Comparison of ENCODE assay signal across 21 mouse cellular contexts in genomic region chrX:7456851-7457250, GRCm38 (mm10).
"Had no signal": no experiment of that assay in that cellular context is flagged by ENCODE, and none has a peak within 500 bp of the region (broad histone marks: within the 10 kb centered on the region; RNA-seq: fewer than 3 reads in every experiment).

No protein-coding gene starts in this region.

- H3K4me1 ChIP-seq: lung, embryonic 15.5 days; midbrain, embryonic 10.5 days; midbrain, embryonic 12.5 days; neural tube, embryonic 13.5 days; neural tube, embryonic 15.5 days; stomach, embryonic 15.5 days had no signal

- DNase-seq: lung, adult 2 months; lung, postnatal 14 days; lung, postnatal 4 days; midbrain, embryonic 14.5 days; retina, postnatal 1 day; right cerebral cortex, adult 18-20 months; right cerebral cortex, postnatal 25 days; right cerebral cortex, postnatal 4 days; thymus, adult 2 months; thymus, postnatal 25 days; thymus, postnatal 4 days had no signal

- H3K9ac ChIP-seq: lung, embryonic 15.5 days; midbrain, embryonic 12.5 days; neural tube, embryonic 13.5 days; neural tube, embryonic 15.5 days; stomach, embryonic 15.5 days had no signal

- H3K4me2 ChIP-seq: lung, embryonic 15.5 days; midbrain, embryonic 12.5 days; neural tube, embryonic 13.5 days; neural tube, embryonic 15.5 days; stomach, embryonic 15.5 days had no signal

- H3K36me3 ChIP-seq: lung, embryonic 15.5 days; midbrain, embryonic 10.5 days; midbrain, embryonic 12.5 days; neural tube, embryonic 13.5 days; neural tube, embryonic 15.5 days; stomach, embryonic 15.5 days had no signal

- H3K4me3 ChIP-seq: lung, embryonic 15.5 days; midbrain, embryonic 10.5 days; midbrain, embryonic 12.5 days; myocyte; neural tube, embryonic 13.5 days; neural tube, embryonic 15.5 days; stomach, embryonic 15.5 days had no signal

- ATAC-seq: lung, postnatal 0 days; midbrain, embryonic 16.5 days had no signal

- H3K27ac ChIP-seq: lung, embryonic 15.5 days; midbrain, embryonic 10.5 days; midbrain, embryonic 12.5 days; neural tube, embryonic 13.5 days; neural tube, embryonic 15.5 days; stomach, embryonic 15.5 days; stomach, postnatal 0 days had no signal

- H3K9me3 ChIP-seq: lung, embryonic 15.5 days; midbrain, embryonic 10.5 days; midbrain, embryonic 12.5 days; neural tube, embryonic 13.5 days; neural tube, embryonic 15.5 days; stomach, embryonic 15.5 days had no signal

- H3K27me3 ChIP-seq: lung, embryonic 15.5 days; midbrain, embryonic 12.5 days; neural tube, embryonic 13.5 days; neural tube, embryonic 15.5 days; stomach, embryonic 15.5 days had no signal
